Mouse (Mus musculus): ENCODE measurements around the gene Foxf2.

Gene Foxf2

DNA sequence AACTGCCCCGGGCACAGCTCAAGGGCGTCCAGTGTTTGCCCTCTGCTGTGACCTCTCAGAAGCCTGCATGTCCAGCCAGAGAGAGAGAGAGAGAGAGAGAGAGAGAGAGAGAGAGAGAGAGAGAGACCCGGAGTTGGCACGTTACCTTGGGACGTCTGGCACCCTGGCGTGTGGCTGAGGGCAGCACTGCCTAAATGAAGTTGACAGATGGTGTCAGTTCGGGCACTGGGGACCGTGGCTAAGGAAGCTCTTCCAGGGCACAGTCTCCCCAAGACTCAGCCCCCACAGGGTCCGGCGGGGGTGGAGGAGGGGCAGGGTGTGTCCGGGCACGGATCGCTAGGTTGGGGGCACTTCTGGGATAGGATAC, 667 bp upstream of the Foxf2 start:
- no peak for DNase-seq (ENCODE audit: low spot score in 2 of 2)

DNA sequence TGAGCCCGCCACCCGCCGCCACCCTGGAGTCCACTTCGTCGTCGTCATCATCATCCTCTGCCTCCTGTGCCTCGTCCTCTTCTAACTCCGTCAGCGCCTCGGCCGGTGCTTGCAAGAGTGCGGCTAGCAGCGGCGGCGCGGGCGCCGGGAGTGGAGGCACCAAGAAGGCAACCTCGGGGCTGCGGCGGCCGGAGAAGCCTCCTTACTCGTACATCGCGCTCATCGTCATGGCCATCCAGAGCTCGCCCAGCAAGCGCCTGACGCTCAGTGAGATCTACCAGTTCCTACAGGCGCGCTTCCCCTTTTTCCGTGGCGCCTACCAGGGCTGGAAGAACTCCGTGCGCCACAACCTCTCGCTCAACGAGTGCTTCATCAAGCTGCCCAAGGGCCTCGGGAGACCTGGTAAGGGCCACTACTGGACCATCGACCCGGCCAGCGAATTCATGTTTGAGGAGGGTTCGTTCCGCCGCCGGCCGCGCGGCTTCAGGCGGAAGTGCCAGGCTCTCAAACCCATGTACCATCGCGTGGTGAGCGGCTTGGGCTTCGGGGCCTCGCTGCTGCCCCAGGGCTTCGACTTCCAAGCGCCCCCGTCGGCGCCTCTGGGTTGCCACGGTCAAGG, 676 bp downstream of the Foxf2 start:
- no peak for DNase-seq (ENCODE audit: low spot score in 2 of 2)

DNA sequence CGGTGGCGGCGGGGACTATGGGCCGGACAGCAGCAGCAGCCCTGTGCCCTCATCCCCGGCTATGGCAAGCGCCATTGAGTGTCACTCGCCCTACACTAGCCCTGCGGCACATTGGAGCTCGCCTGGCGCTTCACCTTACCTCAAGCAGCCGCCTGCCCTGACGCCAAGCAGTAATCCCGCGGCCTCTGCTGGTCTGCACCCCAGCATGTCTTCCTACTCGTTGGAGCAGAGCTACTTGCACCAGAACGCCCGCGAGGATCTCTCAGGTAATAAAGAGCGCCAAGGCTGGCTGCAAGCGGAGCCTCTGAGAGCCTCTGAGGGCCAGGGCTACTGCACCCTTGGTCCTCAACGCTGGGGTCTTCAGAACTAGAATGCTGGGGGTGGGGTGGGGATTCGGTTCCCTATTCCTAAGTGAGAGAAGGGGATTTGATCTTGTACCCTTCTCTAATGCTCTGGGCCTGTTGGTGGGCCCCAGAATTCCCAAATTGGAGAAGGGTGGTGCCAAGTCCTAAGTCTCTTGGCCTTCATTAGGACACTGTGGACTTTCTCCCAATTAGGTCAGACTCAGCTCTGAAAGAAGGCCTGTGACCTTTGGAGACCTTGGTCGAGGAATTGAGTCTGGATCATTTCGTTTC, 1.5 kb downstream of the Foxf2 start:
- DNase-seq (ENCODE audit: low spot score in 2 of 2) = no peak

DNA sequence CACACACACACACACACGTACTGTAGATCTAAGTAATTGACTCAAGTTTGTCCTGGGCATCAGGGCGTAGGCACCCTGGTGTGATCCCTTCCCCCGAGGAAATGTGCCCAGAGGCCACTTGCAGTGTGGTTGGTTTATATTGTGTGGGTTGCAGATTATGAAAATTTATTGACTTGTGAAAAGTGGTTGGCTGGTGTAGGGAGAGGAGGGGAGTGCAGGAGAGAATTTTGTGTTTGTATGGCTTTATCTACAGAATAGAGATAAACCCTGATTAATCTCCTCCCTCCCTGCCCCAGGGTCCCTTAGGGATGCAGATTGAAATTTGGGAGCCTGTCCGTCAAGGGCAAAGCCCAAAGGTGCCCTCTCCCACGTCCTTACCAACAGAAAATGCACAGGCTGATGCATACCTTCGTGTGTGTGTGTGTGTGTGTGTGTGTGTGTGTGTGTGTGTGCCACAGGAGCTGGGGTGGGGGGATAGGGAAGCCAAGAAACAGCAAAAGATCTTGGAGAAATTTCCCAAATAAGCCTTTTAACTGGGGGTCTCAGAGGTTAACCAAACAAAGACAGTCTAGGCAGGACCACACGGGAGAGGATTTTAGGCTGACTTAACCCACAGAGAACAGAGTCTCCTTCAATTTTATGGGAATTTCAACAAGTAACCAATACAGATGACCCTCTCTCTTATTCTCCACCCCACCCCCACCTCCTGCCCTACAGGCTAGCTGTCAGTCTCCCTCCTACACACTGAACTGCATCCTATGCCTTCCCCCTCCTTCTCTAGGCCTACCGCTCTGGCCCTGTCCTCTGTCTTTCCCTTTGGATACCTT, 2.5 kb downstream of the Foxf2 start:
- no peak for DNase-seq (ENCODE audit: low spot score in 2 of 2)

DNA sequence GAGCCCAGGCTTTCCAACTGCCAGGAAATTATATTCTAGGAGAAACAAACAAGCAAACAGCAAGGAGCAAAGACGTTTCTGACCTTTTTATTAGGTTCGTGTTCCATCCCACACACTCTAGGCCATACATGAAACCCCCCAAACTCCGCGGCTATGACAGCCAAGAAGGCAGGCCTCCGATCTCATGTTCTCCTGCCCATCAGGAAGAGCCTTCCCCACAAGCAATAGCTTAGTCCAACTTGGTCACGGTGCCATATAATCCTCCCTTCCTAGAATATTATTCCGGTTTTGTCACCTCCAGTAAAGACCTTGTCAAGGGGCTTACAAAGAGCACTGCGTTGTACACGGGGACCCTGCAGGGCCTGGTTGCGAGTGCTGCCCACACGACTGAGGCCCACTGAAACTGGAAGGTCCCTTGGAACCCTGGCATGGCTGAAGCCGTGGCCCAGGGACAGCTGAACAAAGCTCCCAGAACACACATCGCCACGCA, 3.1 kb downstream of the Foxf2 start:
- DNase-seq (ENCODE audit: low spot score in 2 of 2) = no peak

DNA sequence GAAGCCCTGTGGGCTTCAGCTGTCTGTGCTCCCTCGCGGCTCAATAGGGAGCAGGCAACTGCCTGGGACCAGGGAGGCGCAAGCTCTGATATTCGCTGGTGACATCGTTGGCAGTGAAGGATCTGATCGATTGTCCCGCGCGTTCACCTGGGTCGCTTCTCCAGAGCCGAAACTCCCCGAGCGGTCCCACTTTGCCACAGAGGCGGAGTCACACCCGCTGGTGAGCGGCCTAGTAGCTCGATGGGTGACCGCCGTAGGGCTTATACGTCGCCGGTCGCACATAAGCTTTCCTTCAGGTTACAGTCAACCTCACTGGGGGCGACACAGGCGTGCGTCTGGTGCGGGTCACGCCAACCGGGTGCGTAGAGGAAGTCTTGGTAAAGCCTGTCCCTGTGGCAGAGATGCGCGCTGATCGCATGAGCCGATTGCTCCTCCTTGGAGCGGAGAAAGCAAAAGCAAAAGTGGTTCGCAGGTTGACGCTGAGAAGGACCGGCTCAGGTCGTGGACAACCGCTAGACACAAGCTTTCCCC, 3.8 kb downstream of the Foxf2 start:
- no peak for DNase-seq (ENCODE audit: low spot score in 2 of 2)

DNA sequence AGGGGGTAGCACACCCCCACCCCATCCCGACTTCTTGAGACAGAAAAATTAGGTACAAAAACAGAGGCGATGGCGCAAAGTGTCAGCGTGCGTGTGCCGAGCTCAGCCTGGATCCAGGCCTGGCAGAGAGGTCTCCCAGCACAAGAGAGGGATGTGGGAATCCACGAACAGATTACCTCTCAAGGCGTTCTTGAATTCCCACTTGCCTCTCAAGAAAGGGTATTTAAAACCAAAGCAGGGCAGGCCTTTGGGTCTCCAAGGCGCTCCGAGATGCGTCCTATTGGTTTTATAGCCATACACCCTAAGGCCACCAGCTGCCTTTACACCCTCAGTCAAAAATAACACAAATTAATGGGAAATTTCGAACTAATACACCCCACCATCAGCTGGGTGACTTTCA, 4.4 kb downstream of the Foxf2 start:
- DNase-seq (ENCODE audit: low spot score in 2 of 2) = no peak

DNA sequence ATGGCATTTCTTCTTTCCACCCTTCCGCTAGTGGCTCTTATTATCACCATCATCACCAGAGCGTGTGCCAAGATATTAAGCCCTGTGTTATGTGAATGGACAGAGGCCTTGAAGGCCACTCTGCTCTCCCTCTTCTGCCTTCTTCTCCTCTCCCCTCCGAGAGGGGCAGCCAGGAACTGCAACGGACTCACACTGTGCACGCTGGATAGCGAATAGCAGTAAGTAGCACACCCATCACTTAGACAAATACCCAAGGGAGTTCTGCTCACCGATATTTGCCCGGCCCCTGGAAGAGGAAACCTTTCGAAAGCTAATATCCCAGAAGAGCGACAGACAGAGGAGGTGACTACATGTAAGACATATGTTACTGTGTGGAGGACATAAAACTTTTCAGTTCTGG, 4.9 kb downstream of the Foxf2 start:
- DNase-seq (ENCODE audit: low spot score in 2 of 2) = no peak

DNA sequence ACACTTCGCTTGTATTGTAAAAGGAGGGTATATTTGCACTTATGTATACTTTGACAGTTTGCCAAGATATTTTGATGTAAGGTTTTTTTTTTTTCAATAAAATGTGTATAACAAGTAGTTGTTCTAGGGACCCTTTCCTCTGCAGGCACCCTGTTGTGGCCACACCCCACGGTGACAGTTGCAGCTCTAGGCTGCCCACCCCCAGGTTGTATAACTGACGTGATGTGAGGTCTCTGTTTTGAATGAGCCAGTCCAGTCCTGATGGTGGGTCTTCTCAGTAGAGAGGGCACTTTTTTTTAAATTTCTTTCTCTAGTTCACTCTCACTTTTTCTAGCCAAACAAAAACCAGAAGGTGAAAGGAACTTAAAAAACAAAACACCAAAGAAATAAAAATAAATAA, 5.7 kb downstream of the Foxf2 start:
- DNase-seq (ENCODE audit: low spot score in 2 of 2) = no peak

DNA sequence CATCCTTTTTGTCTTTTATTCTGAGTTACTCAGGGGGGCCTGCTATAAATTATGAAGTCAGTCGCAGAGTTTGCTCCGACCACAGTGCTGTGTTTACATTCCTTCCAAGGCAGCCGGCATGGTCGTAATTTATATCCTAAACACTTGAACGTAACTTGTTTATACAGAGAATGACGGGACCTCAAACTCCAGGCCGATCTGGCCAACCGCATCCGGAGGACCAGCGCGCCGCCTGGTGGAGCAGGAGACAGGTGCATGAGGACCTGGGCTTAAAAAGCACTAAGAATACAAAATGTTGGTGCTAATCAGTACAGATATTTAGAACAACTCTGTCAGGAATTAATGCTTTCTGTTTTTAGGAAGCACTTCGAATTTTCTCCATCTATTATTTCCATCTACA, 6.8 kb downstream of the Foxf2 start:
- peak in 1 of 2 experiments; percentile 47 for DNase-seq (ENCODE audit: low spot score in 2 of 2)

DNA sequence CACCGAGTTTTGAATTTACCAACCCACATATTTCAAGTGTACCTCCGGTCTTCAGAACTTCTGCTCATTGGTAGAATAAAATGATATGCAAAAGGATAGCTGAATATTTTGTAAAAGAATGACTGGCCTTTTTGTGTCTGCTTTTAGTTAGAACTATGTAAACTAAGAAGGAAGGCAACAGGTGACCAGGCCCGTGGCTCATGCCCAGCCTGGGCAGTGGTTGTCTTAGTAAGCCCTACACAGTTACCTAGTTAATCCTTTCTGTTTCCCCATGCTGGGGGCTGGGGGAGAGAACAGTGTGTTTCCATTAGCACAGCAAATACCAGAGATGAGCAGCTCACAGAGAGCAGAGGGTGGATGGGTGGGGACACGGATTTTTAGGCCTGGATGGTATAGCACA, 7.6 kb downstream of the Foxf2 start:
- no peak for DNase-seq (ENCODE audit: low spot score in 2 of 2)

DNA sequence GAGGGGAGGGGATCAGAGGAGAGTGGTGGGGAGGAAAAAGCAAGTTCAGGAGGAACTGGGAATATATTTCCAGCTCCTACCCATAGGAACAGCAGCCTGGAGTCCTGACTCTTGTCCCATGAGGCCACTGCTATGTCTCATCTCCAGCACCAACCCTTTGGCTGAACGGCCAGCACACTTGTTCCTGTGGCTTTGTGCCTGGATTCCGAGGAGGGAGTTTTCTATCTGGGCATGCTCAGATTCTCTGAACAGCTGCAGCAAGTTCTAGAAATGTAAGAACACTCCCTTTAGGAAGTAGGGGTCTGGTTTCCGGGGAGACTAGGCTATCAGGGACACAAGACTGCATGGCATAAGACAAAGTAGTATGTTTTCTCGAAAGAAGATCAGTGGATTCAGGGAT, 9.9 kb downstream of the Foxf2 start:
- DNase-seq (ENCODE audit: low spot score in 2 of 2) = no peak

DNA sequence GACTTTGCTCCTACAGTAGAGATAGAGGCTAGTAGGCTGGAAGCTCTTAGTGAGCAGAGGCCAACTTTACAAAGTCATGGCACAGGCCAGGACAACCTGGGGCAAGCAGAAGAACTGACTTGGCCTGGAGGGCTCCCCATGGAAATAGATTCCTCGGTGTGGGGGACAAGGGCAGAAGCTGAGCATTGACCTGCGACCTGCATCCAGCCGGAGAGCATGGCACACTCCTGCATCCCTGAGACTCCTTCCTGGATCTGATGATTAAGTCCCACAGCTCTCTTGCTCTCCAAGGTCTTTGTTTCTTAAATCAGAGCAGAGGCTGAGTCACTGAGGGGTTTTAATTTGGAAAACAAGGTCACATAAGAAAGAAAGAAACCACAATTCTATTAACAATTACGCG, 15.9 kb downstream of the Foxf2 start:
- DNase-seq (ENCODE audit: low spot score in 2 of 2) = no peak

DNA sequence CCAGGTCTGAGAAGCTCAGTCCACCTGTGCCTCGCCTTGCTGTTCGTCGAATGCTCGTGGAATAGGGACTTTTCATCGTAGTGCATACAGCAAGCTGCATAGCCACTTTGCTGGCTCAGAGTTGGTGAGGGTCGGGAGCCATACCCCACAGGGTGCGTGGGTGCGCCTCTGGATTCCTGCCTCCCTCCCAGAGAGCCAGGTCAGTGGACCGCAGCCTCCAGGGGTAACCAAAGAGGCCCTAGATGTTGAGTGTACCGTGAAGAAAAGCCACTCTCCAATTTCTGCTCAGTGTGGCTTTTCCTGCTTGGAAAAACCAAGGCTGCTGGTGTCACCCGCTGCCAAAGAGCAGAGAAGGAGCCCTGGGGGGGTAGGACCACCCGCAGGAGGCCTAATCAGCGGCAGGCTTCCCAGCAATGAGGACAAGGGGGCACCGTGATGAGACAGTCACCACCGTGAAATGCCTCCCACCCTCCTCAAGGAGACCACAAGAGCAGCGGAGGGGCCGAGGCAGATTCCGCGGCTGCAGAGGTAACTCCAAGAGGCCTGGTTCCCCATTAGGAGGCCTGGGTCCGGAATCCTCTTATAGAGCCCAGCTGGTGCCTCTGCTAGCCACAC, 26.6 kb downstream of the Foxf2 start:
- no peak for DNase-seq (ENCODE audit: low spot score in 2 of 2)

DNA sequence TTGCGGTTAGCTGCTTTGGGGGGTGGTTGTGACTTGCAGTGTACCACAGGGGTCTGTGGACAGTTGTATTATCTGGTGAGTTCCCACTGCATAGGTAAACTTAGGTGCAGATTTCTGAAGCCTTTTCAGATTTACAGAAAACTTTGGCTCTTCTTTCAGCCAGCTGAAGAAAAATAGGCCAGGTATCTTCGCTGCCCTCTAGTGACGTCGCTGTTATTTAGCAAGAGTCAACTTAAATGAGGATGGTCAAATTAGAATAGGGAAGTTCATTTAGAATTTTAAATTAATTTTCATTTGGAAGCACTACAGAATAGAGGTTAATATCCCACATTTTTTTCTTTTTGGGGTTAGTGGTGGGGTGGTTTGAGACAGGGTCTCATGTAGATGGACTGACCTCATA, 30.6 kb downstream of the Foxf2 start:
- no peak for DNase-seq (ENCODE audit: low spot score in 2 of 2)

DNA sequence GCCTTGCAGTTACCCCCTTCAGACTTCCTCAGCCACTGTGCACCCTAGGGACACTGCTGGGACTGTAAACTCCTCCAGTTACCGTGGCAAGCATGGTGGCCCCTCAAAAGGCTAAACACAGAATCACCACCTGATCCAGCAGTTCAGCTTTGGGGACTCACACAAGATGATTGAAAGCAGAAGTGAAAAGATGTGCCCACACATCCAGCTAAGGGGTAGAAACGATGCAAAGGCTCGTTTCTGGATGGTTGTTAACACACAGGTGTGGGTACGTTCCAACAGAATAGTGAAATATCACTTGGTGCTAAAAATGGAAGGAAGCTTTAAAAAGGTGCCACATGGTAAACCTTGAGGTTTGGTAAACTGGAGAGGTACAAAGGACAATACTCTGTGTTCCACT, 32.6 kb downstream of the Foxf2 start:
- DNase-seq (ENCODE audit: low spot score in 2 of 2) = no peak

DNA sequence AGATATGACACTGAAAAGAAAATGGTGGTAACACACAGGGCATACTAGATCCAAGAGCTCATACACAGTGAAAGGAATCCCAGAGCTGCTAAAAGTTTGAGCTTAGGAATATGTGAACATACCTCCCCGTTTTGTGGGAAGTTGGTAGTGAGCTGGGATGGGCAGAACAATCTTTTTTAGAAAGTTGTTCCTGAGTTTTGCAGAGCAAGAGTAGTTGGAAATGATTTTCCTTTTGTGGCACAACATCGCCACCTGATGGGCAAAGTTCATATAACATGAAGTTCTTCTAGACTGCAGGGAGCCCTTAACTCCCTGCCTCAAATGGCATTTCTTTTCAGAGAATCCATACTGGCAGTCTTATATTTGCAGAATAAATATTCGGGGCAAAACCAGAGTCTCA, 33.3 kb downstream of the Foxf2 start:
- DNase-seq (ENCODE audit: low spot score in 2 of 2) = peak; percentile 4 to 77

DNA sequence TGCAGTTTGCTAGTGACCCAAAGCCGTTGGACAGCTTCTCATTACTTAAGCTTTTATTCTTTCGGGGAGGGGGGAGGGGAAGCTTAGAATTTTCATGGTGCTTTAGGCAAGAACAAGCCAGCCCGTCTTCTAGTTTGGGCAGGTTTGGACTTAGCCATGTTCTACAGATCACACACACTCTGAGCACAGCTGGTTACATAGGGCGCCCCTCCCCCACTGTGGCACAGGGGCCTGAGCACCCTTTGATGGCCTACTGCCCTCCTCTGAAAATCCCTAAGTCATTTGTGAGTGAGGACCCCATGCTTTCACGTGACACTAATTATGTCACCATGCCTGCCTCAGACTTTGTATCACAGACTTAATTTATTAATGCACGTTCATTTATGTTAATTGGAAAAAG, 35.6 kb downstream of the Foxf2 start:
- DNase-seq (ENCODE audit: low spot score in 2 of 2) = no peak

DNA sequence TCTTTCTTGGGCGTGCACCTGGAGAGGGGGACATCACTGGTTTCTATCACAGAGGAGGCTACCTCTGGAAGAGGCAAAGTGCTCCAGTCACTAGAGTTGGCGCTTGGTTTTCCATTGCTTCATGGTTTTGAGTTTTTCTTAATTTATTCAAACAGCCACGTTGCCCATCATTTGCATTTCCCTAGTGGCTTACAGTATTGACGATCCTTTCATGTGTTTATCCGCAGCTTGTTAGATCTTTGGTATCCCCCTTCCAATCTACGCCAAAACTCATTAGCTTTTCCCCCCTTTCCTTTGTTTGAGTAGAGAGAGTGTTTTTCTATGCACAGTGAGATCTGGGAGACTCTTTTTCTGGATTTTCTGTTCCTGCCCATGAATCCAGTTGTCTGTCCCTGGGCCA, 39.8 kb downstream of the Foxf2 start:
- no peak for DNase-seq (ENCODE audit: low spot score in 2 of 2)

DNA sequence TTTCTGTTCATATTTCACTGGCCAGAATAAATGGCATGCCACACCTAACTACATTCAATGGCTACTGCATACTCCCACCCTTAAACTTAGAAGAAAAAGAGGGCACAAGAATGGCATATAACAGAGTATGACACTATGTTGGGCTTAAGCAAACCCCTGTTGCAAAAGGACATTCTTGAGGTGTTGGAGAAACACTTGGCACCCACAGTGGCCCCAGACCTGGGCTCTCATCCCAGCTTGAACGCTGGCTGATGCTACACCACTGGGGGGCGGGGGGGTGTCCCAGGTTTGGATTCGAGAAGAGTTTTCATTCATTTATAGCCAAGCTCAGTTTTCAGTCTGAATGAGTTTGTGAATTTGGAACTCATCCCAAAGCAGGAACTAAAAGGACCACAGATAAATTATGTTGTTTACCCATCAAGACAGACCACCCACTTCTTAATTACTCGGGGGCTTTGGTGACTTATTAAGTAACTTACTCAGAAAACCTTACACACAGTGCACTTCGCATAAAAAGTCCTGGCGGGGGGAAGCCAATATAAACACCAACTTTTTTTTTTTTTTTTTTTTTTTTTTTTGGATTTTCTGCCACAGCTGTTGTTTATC, 42.4 kb downstream of the Foxf2 start:
- DNase-seq (ENCODE audit: low spot score in 2 of 2) = no peak

DNA sequence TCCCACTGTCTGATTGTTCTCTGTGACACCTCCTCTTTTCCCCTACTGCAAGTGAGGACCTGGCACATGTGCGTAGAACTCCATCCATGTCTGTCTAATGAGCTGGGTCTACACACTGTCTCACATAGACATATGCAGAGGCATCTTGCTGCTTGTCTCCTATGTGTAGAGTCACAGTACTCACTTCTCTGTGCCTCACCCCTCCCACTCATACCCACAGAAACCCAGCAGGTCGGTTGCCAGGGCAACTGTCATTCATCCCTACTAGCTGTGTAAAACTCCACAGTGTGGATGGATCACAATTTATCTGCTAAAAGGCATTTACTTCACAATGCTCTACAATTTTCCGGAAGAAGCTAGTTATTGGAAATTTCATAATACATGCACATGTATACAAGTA, 46.5 kb downstream of the Foxf2 start:
- DNase-seq (ENCODE audit: low spot score in 2 of 2) = peak in 1 of 2 experiments; percentile 3
